In genomic region chr3:152980978-152981974, GRCm38 (mm10) we compare ENCODE assay signal across 8 mouse cellular contexts. TPM values are rescaled to one million over a fixed set of nuclear protein-coding genes. Genes with fewer than 3 reads are reported as not detected.
DNase-seq lines count a peak whose midpoint lies in the region; ATAC-seq and TF ChIP-seq lines count a peak whose summit lies in the region.

No protein-coding gene starts in this region.

- no peak overlapping the region; the same call in 1 of the 2 replicates for H3K9ac ChIP-seq in heart, embryonic 15.5 days
- peak overlapping the region; percentile 64 for H3K9ac ChIP-seq in forebrain, embryonic 15.5 days (replicated peaks)

- peak overlapping the region; percentile 39 for H3K4me3 ChIP-seq in heart, embryonic 15.5 days
- H3K4me3 ChIP-seq in forebrain, embryonic 15.5 days = peak overlapping the region; percentile 56

- peak overlapping the region; percentile 78 for H3K4me2 ChIP-seq in heart, embryonic 15.5 days
- peak overlapping the region; percentile 95 for H3K4me2 ChIP-seq in forebrain, embryonic 15.5 days (replicated peaks)

- H3K27ac ChIP-seq in heart, embryonic 15.5 days = no peak overlapping the region
- 0 out of 2 replicates have a peak overlapping the region, but pooled peaks have one; percentile 34 for H3K27ac ChIP-seq in forebrain, embryonic 15.5 days (replicated peaks)

- H3K9me3 ChIP-seq in heart, embryonic 15.5 days (replicated peaks) = no peaks in the 10 kb centered on the region
- H3K9me3 ChIP-seq in forebrain, embryonic 15.5 days = no peaks in the 10 kb centered on the region

- under 1% methylated on average over 47 of the region's 47 CpGs for WGBS in heart, embryonic 15.5 days
- WGBS in forebrain, embryonic 15.5 days = under 1% methylated on average over 47 of the region's 47 CpGs

- 0 out of 2 replicates have a peak, but pooled peaks have one; percentile 0 for TF ChIP-seq CTCF in brain, embryonic 14.5 days (IDR thresholded peaks at IDR 0.05; ENCODE audit: borderline replicate concordance, extremely low read depth, insufficient read depth, insufficient read length)

- peaks cover 46% of the 10 kb centered on the region for H3K27me3 ChIP-seq in heart, embryonic 15.5 days
- H3K27me3 ChIP-seq in forebrain, embryonic 15.5 days = 0 out of 2 replicates have a peak, but pooled peaks cover 3% of the 10 kb centered on the region

- no peaks in the 10 kb centered on the region for H3K36me3 ChIP-seq in heart, embryonic 15.5 days
- no peaks in the 10 kb centered on the region for H3K36me3 ChIP-seq in forebrain, embryonic 15.5 days

- H3K4me1 ChIP-seq in heart, embryonic 15.5 days (replicated peaks) = peaks cover 17% of the 10 kb centered on the region
- peaks cover 31% of the 10 kb centered on the region for H3K4me1 ChIP-seq in forebrain, embryonic 15.5 days

- ATAC-seq in heart, embryonic 15.5 days (replicated peaks; ENCODE audit: insufficient number of reproducible peaks, insufficient read depth, low FRiP score, low read depth) = no peak
- peak; percentile 85 for ATAC-seq in forebrain, embryonic 15.5 days (replicated peaks)

- no peak for DNase-seq in heart, adult 18-20 months
- DNase-seq in brain, embryonic 14.5 days (ENCODE audit: low read depth) = peak; percentile 84
- peak; percentile 66 to 70 for DNase-seq in layer of hippocampus, adult 8-10 months (ENCODE audit: low spot score in 2 of 2)
- DNase-seq in lung, postnatal 10 days = peak; percentile 25
- peak; percentile 61 to 65 for DNase-seq in right cerebral cortex, postnatal 36 days (ENCODE audit: low spot score in 2 of 2)
- no peak for DNase-seq in adrenal gland, adult 18-20 months (ENCODE audit: low spot score in 2 of 2)

- TF ChIP-seq POLR2A in brain, embryonic 14.5 days (IDR thresholded peaks at IDR 0.05; ENCODE audit: borderline replicate concordance, extremely low read depth, insufficient read depth, insufficient read length, poor library complexity, severe bottlenecking) = no peak

RNA-seq across cellular contexts. Expression of gene St6galnac5, which starts 0.8 kb away (rescaled TPM):
- 0.09 and 0.49 TPM in 2 replicates for polyA plus RNA-seq in heart, embryonic 15.5 days (2015; fragmentation: Nextera tagmentation; extraction: Ambion mirVana)
- not detected for total RNA-seq in heart, adult 18-20 months (2021)
- polyA plus RNA-seq in brain, embryonic 14.5 days (2012; rRNA removed) = 17.7 and 24.4 TPM in 2 replicates
- 17.7 and 18.3 TPM in 2 replicates for polyA plus RNA-seq in forebrain, embryonic 15.5 days (2015; fragmentation: Nextera tagmentation; extraction: Ambion mirVana)
- 100 to 1,000 TPM; 106 to 130 (median 121) TPM for total RNA-seq in layer of hippocampus, adult 8-10 months (2022)
- total RNA-seq in adrenal gland, adult 18-20 months (2021) = under 1 TPM; 0.42 to 0.53 TPM

Comparison
In these comparisons a context has a peak if more than half of its experiments do, and no peak if none do; other contexts are left out.
1. DNase-seq: peak in brain, embryonic 14.5 days (single experiment), layer of hippocampus, adult 8-10 months (2 of 2), lung, postnatal 10 days (single experiment) and right cerebral cortex, postnatal 36 days (2 of 2); none in heart, adult 18-20 months (0 of 2) and adrenal gland, adult 18-20 months (0 of 2).
2. RNA of gene St6galnac5, which starts 0.8 kb away (total RNA-seq): 106 to 130 TPM in layer of hippocampus, adult 8-10 months; 0.42 to 0.53 TPM in adrenal gland, adult 18-20 months and not detected in heart, adult 18-20 months; every median in the first group is over 10 times any median in the second.